Mouse (Mus musculus): ENCODE data around the gene Map4.
"Not testable (repeated sequence)": the region's sequence is repeated elsewhere in the genome, so short reads cannot be mapped to it uniquely, and the experiment has no call there.

Map4 gene

GRCm38 (mm10) chr9:109968351-109969116 lies 37.3 kb downstream of the Map4 start:
- in situ Hi-C loops (cut with MboI; ENCODE audit: low pct_unique_long_range_greater_than_20kb in 1 of 2, low sequenced_read_pairs in 2 of 2, unreplicated experiment in 1 of 2): no loop called here

DNA sequence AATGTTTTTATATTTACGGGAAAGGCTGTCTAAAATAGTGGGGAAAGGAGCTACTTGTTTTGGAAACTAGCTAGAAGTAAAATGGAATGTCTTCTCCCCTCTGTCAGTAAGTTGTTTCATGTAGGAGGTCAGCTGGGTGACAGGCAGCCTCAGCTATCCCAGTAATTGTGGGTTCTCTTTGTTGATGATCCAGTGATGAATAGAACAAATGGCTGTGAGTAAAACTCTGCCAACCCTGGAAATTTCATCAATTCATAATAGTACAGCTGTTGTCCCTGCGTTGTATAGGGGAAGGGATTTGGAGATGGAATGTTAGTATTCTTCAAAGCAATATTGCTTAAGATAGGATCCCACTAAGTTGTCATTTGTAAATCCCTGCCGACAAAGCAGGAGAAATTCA lies 37.9 kb downstream of the Map4 start:
- in situ Hi-C loops (cut with MboI; ENCODE audit: low pct_unique_long_range_greater_than_20kb in 1 of 2, low sequenced_read_pairs in 2 of 2, unreplicated experiment in 1 of 2): no loop called here

GRCm38 (mm10) chr9:109969792-109970336 lies 38.6 kb downstream of the Map4 start:
- in situ Hi-C loops (cut with MboI; ENCODE audit: low pct_unique_long_range_greater_than_20kb in 1 of 2, low sequenced_read_pairs in 2 of 2, unreplicated experiment in 1 of 2): no loop called here

GRCm38 (mm10) chr9:109971711-109972110 lies 40.5 kb downstream of the Map4 start:
- in situ Hi-C loops (cut with MboI; ENCODE audit: low pct_unique_long_range_greater_than_20kb in 1 of 2, low sequenced_read_pairs in 2 of 2, unreplicated experiment in 1 of 2): not testable (repeated sequence)

- in situ Hi-C loops (cut with MboI; ENCODE audit: low pct_unique_long_range_greater_than_20kb in 1 of 2, low sequenced_read_pairs in 2 of 2, unreplicated experiment in 1 of 2): loop anchor here in 1 of 2 experiments (5.0 kb wide), 1 partner anchor 83 kb away; no protein-coding TSS in a partner anchor
Measured at GRCm38 (mm10) chr9:109980223-109980622, 49.0 kb downstream of the Map4 start.

- in situ Hi-C loops (cut with MboI; ENCODE audit: low pct_unique_long_range_greater_than_20kb in 1 of 2, low sequenced_read_pairs in 2 of 2, unreplicated experiment in 1 of 2): no loop called here
Measured at GRCm38 (mm10) chr9:109985416-109985815, 54.2 kb downstream of the Map4 start.

- in situ Hi-C loops (cut with MboI; ENCODE audit: low pct_unique_long_range_greater_than_20kb in 1 of 2, low sequenced_read_pairs in 2 of 2, unreplicated experiment in 1 of 2): no loop called here
Measured at GRCm38 (mm10) chr9:109989084-109989483, 57.8 kb downstream of the Map4 start.

DNA sequence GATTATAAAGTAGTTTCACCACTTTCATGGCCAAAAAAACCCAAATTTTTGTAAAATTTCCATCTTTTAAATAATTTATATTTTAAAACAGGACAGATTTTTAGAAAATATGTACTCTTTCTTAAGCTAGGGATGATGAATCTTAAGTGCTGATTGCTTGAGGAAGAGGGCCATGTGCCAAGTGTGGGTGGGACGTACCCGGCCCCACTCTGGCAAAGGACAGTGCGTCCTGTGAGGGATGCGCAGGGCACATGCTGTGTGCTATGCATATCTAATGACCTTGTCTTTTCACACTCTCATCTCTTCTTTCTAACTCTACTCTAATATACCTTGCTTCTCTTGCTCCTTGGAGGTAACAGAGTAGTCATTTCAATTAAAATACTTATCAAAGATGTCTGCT lies 66.2 kb downstream of the Map4 start:
- in situ Hi-C loops (cut with MboI; ENCODE audit: low pct_unique_long_range_greater_than_20kb in 1 of 2, low sequenced_read_pairs in 2 of 2, unreplicated experiment in 1 of 2): no loop called here

DNA sequence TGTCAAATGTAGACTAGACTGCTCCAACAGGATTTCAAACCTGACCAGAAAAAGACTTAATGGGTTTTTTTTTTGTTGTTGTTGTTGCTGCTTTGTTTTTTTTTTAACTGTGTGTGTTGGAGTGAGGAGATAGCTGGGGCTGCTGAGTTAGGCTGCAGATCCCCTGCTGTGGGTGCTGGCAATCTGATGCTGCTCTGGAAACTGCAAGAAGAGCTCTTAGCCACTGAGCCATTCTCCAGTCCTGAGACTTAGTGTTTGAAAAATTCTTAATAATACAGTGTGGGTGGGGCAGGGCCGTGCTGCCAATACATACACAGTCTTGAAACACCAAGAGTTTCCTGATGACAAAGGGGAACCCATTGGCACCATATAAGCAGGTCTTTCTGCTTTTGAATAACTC lies 70.7 kb downstream of the Map4 start:
- in situ Hi-C loops (cut with MboI; ENCODE audit: low pct_unique_long_range_greater_than_20kb in 1 of 2, low sequenced_read_pairs in 2 of 2, unreplicated experiment in 1 of 2): no loop called here

DNA sequence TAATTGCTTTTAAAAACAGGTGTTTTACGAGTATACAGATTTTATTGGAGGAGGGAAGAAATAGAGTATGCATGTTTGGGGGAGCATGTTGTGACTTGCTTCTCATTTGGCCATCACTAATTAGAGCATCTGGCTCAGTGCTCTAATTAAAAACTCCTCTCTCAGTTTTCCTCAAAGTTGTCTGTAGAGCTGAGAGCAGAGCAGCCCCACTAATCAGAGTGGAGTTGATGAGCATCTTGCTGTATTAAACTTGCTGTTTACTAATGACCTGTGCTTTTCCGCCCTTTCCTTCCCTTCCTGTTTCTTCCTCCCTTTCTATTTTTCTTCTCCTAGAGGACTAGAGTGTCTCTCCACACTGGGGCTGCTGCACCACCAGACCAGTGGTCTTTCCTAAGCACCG lies 71.2 kb downstream of the Map4 start:
- in situ Hi-C loops (cut with MboI; ENCODE audit: low pct_unique_long_range_greater_than_20kb in 1 of 2, low sequenced_read_pairs in 2 of 2, unreplicated experiment in 1 of 2): no loop called here

DNA sequence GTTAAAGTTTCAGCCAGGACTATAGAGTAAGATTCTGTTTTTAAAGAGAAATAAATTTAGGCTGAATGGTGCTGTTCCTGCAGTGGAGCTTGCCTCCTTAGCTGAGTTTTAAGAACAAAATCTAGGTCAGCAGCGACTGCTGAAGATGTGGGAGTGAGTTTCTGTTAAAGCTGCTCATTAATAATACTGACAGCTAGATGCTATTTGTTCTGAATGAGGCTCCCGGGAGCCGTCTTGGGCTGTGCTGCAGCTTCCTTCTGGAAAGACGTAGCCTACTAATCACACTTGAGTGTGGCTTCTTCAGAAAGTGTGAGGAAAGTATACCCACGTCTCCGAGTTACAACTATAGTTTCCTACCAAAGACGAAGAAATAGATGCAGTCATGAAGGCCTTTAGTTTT lies 88.0 kb downstream of the Map4 start:
- in situ Hi-C loops (cut with MboI; ENCODE audit: low pct_unique_long_range_greater_than_20kb in 1 of 2, low sequenced_read_pairs in 2 of 2, unreplicated experiment in 1 of 2): no loop called here

DNA sequence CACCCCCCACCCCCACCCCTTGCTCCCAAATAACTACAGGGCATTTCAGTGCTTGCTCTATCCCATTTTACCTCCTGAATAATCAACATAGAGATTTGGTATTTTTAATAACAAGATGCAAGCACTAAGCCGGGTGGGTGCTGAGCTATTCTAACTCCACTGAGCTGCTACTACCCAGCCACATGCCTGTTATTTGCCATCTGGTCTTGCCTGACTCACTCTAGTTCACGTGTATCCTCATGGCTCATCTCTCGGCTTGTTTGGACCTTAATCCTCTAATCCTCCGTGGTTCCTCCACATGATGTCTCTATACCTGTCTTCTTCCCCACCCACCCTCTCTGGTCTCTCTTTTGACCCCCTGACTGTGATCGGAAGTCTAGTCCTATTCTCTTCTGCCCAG lies 89.1 kb downstream of the Map4 start:
- in situ Hi-C loops (cut with MboI; ENCODE audit: low pct_unique_long_range_greater_than_20kb in 1 of 2, low sequenced_read_pairs in 2 of 2, unreplicated experiment in 1 of 2): no loop called here

DNA sequence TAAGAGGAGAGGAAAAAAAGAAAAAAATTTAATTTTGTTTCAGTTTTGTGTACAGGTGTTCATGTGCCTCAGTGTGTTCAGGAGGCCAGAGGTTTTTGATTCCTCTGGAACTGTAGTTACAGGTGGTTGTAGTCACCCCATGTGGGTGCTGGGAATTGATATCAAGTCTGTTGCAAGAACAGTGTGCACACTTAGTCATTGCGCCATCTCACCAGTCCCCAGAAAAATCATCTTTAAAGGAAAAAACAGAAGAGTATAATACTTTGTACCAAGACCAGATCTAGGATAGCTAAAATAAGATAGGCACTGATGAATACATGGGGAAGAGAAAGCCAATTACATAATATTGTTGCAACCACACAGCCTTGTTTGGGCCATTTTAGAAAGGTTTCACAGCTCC lies 90.2 kb downstream of the Map4 start:
- in situ Hi-C loops (cut with MboI; ENCODE audit: low pct_unique_long_range_greater_than_20kb in 1 of 2, low sequenced_read_pairs in 2 of 2, unreplicated experiment in 1 of 2): no loop called here

- in situ Hi-C loops (cut with MboI; ENCODE audit: low pct_unique_long_range_greater_than_20kb in 1 of 2, low sequenced_read_pairs in 2 of 2, unreplicated experiment in 1 of 2): no loop called here
Measured at GRCm38 (mm10) chr9:110022151-110022550, 90.9 kb downstream of the Map4 start.

GRCm38 (mm10) chr9:110035091-110035490 lies 103.8 kb downstream of the Map4 start:
- in situ Hi-C loops (cut with MboI; ENCODE audit: low pct_unique_long_range_greater_than_20kb in 1 of 2, low sequenced_read_pairs in 2 of 2, unreplicated experiment in 1 of 2): no loop called here

DNA sequence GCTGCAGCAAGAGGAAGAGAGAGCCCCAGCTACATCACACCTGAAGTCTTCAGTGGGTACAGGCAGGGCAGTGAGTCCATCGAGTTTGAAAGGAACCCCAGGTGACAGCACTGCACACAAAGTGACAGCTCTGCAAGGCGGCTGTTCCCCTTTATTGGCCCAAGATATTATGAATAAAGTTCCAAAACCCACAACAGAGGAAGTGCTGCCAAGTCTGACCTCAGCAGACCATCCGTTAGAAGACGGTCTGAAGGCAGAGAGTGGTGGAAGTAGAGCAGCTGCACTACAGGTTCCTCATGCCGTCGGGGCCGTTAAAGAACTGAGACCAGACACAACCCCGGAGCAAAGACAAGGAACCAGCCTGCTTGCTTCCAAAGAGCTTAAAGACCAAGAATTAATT lies 106.6 kb downstream of the Map4 start:
- in situ Hi-C loops (cut with MboI; ENCODE audit: low pct_unique_long_range_greater_than_20kb in 1 of 2, low sequenced_read_pairs in 2 of 2, unreplicated experiment in 1 of 2): no loop called here

- in situ Hi-C loops (cut with MboI; ENCODE audit: low pct_unique_long_range_greater_than_20kb in 1 of 2, low sequenced_read_pairs in 2 of 2, unreplicated experiment in 1 of 2): no loop called here
Measured at GRCm38 (mm10) chr9:110038485-110038884, 107.2 kb downstream of the Map4 start.

DNA sequence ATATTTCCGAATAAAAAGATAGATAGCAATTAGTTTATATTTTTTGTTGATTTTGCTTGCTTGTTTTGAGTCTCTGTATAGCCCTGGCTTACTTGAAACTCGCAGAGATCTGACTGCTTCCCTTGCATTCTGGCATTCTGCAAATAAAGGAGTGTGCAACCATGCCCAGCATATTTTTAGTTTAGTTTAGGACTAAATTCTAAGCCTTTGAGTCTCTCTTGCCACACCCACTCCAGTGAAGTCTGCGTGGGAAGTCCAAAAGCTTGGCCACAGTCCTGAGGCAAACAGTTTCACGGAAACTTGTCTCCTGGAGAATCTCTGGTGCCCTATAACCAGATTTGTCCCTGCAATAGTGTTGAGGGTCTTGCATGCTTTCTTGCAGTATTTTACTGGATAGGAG lies 113.1 kb downstream of the Map4 start:
- in situ Hi-C loops (cut with MboI; ENCODE audit: low pct_unique_long_range_greater_than_20kb in 1 of 2, low sequenced_read_pairs in 2 of 2, unreplicated experiment in 1 of 2): no loop called here

- in situ Hi-C loops (cut with MboI; ENCODE audit: low pct_unique_long_range_greater_than_20kb in 1 of 2, low sequenced_read_pairs in 2 of 2, unreplicated experiment in 1 of 2): no loop called here
Measured at GRCm38 (mm10) chr9:110045763-110046377, 114.6 kb downstream of the Map4 start.

DNA sequence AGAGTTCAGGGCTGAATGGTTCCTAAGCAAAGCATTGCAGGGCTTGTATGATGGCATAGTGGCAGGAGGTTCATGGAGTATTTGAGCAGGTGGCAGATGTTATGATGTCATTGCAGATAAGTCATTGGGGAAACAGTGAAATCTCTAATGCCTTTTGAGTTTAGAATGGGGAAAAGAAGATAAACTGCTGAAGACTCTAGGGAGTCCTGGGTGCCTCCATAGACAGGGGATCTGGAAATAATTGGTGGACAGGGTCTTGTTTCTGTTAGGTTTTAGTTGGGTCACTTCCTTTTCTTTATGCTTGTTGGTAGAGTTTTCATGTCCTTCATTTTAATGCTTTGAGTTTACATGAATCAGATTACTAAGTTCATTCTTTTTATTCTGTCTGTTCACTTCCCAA lies 116.0 kb downstream of the Map4 start:
- in situ Hi-C loops (cut with MboI; ENCODE audit: low pct_unique_long_range_greater_than_20kb in 1 of 2, low sequenced_read_pairs in 2 of 2, unreplicated experiment in 1 of 2): no loop called here
